Comparison of ENCODE assay signal across 7 mouse cellular contexts in genomic region chr11:97883918-97884600, GRCm38 (mm10). TPM values are rescaled to one million over a fixed set of nuclear protein-coding genes. Genes with fewer than 3 reads are reported as not detected.
DNase-seq lines count a peak whose midpoint lies in the region; ATAC-seq and TF ChIP-seq lines count a peak whose summit lies in the region.

TSS of gene Fbxo47 (minus strand) at chr11:97884154.

- under 1% methylated on average over 37 of the region's 37 CpGs for WGBS in embryonic facial prominence, embryonic 10.5 days
- under 1% methylated on average over 37 of the region's 37 CpGs for WGBS in intestine, postnatal 0 days
- under 1% methylated on average over 37 of the region's 37 CpGs for WGBS in midbrain, embryonic 12.5 days
- 1% methylated on average over 37 of the region's 37 CpGs for WGBS in small intestine, adult 2 months

- peak within 1 kb of the TSS; percentile 89 for H3K27ac ChIP-seq in embryonic facial prominence, embryonic 10.5 days (replicated peaks)
- peak within 1 kb of the TSS; percentile 88 for H3K27ac ChIP-seq in intestine, postnatal 0 days (ENCODE audit: low read depth, low read length)
- H3K27ac ChIP-seq in midbrain, embryonic 12.5 days (replicated peaks): peak within 1 kb of the TSS; percentile 87
- H3K27ac ChIP-seq in small intestine, adult 2 months (ENCODE audit: insufficient read depth, low read depth, low read length): peak within 1 kb of the TSS; percentile 95

- H3K9me3 ChIP-seq in embryonic facial prominence, embryonic 10.5 days: no peaks in the 10 kb centered on the region
- H3K9me3 ChIP-seq in intestine, postnatal 0 days (ENCODE audit: control insufficient read depth): no peaks in the 10 kb centered on the region
- no peaks in the 10 kb centered on the region for H3K9me3 ChIP-seq in midbrain, embryonic 12.5 days

- peak within 1 kb of the TSS; percentile 68 for H3K4me3 ChIP-seq in embryonic facial prominence, embryonic 10.5 days
- peak within 1 kb of the TSS; percentile 60 for H3K4me3 ChIP-seq in intestine, postnatal 0 days (ENCODE audit: low read depth, low read length)
- peak within 1 kb of the TSS; percentile 57 for H3K4me3 ChIP-seq in midbrain, embryonic 12.5 days
- peak within 1 kb of the TSS; percentile 87 for H3K4me3 ChIP-seq in small intestine, adult 2 months (ENCODE audit: low read depth, low read length)

- peak; percentile 81 for TF ChIP-seq CTCF in intestine, postnatal 0 days (IDR thresholded peaks at IDR 0.05; ENCODE audit: low read depth)
- peak; percentile 70 for TF ChIP-seq CTCF in small intestine, adult 2 months (IDR thresholded peaks at IDR 0.05; ENCODE audit: extremely low read depth, insufficient read length, insufficient replicate concordance, low read depth, low read length)

- peak; percentile 97 for DNase-seq in adrenal gland, postnatal 10 days
- DNase-seq in embryonic facial prominence, embryonic 10.5 days (ENCODE audit: low spot score): peak; percentile 97
- DNase-seq in gonadal fat pad, adult 2 months (ENCODE audit: low read depth): peak; percentile 86
- DNase-seq in left cerebral cortex, postnatal 4 days: peak; percentile 97

- ATAC-seq in intestine, postnatal 0 days: peak; percentile 93
- ATAC-seq in midbrain, embryonic 12.5 days (ENCODE audit: low FRiP score, low read depth): peak; percentile 95

- no peaks in the 10 kb centered on the region for H3K36me3 ChIP-seq in embryonic facial prominence, embryonic 10.5 days (replicated peaks)
- no peaks in the 10 kb centered on the region for H3K36me3 ChIP-seq in intestine, postnatal 0 days (ENCODE audit: control insufficient read depth, insufficient read depth)
- no peaks in the 10 kb centered on the region for H3K36me3 ChIP-seq in midbrain, embryonic 12.5 days
- H3K36me3 ChIP-seq in small intestine, adult 2 months (ENCODE audit: control insufficient read depth, insufficient read depth, low read length): no peaks in the 10 kb centered on the region

- TF ChIP-seq POLR2A in small intestine, adult 2 months (IDR thresholded peaks at IDR 0.05; ENCODE audit: low read depth, low read length): no peak

- no peaks in the 10 kb centered on the region for H3K4me1 ChIP-seq in embryonic facial prominence, embryonic 10.5 days
- H3K4me1 ChIP-seq in intestine, postnatal 0 days (replicated peaks; ENCODE audit: control insufficient read depth, insufficient read depth, low read length): no peaks in the 10 kb centered on the region
- no peaks in the 10 kb centered on the region for H3K4me1 ChIP-seq in midbrain, embryonic 12.5 days
- H3K4me1 ChIP-seq in small intestine, adult 2 months (ENCODE audit: control insufficient read depth, insufficient read depth, insufficient read length, low read length): peaks cover 3% of the 10 kb centered on the region; the same call in 1 of the 2 replicates

- H3K27me3 ChIP-seq in embryonic facial prominence, embryonic 10.5 days (replicated peaks; ENCODE audit: low read depth, poor library complexity, severe bottlenecking): no peaks in the 10 kb centered on the region
- no peaks in the 10 kb centered on the region for H3K27me3 ChIP-seq in intestine, postnatal 0 days (replicated peaks; ENCODE audit: control insufficient read depth, insufficient read depth, low read length)
- no peaks in the 10 kb centered on the region for H3K27me3 ChIP-seq in midbrain, embryonic 12.5 days
- no peaks in the 10 kb centered on the region for H3K27me3 ChIP-seq in small intestine, adult 2 months (ENCODE audit: control insufficient read depth, insufficient read depth, low read length)

- H3K4me2 ChIP-seq in intestine, postnatal 0 days (replicated peaks; ENCODE audit: low read depth): peak within 1 kb of the TSS; percentile 63
- peak within 1 kb of the TSS; percentile 61 for H3K4me2 ChIP-seq in midbrain, embryonic 12.5 days (replicated peaks)

- intact Hi-C loops in left cerebral cortex, postnatal 4 days (cut with DNase I): loop anchor here (5.0 kb wide), 1 partner anchor 82 kb away; no protein-coding TSS in a partner anchor

- H3K9ac ChIP-seq in intestine, postnatal 0 days (ENCODE audit: low read depth, low read length): peak within 1 kb of the TSS; percentile 64
- peak within 1 kb of the TSS; percentile 48; the same call in 1 of the 2 replicates for H3K9ac ChIP-seq in midbrain, embryonic 12.5 days (replicated peaks)

RNA-seq across cellular contexts. Expression of gene Fbxo47, which starts in this region (rescaled TPM):
- total RNA-seq in adrenal gland, postnatal 10 days (2021): 1 to 10 TPM in 1 of 2 experiments, under 1 TPM in 1; 0.69 to 1.3 TPM
- 0.42 and 0.67 TPM in 2 replicates for polyA plus RNA-seq in embryonic facial prominence, embryonic 10.5 days (2016; fragmentation: Nextera tagmentation; extraction: Ambion mirVana)
- 0.39 and 1.2 TPM in 2 replicates for polyA plus RNA-seq in gonadal fat pad, adult 2 months (2012; rRNA removed)
- 0.64 and 0.83 TPM in 2 replicates for polyA plus RNA-seq in intestine, postnatal 0 days (2015; fragmentation: Nextera tagmentation; extraction: Ambion mirVana)
- total RNA-seq in left cerebral cortex, postnatal 4 days (2021): under 1 TPM; 0.46 to 0.74 TPM
- 0.54 and 0.71 TPM in 2 replicates for polyA plus RNA-seq in midbrain, embryonic 12.5 days (2016; fragmentation: Nextera tagmentation; extraction: Ambion mirVana)
- not detected in 2 replicates for polyA plus RNA-seq in small intestine, adult 2 months (2012; rRNA removed)

Comparison
In these comparisons a context has a peak if more than half of its experiments do, and no peak if none do; other contexts are left out.
1. Peak in every context shown above with its lines: DNase-seq, ATAC-seq, H3K4me3 ChIP-seq and H3K27ac ChIP-seq.
2. Peak in DNase-seq, H3K4me3 ChIP-seq and H3K27ac ChIP-seq in embryonic facial prominence, embryonic 10.5 days; RNA of the gene not detected or under 1 TPM.
3. Peak in ATAC-seq, H3K4me3 ChIP-seq, H3K27ac ChIP-seq, H3K9ac ChIP-seq and H3K4me2 ChIP-seq in intestine, postnatal 0 days; RNA of the gene not detected or under 1 TPM.
4. Peak in DNase-seq in left cerebral cortex, postnatal 4 days; RNA of the gene not detected or under 1 TPM.
5. Peak in ATAC-seq, H3K4me3 ChIP-seq, H3K27ac ChIP-seq, H3K9ac ChIP-seq and H3K4me2 ChIP-seq in midbrain, embryonic 12.5 days; RNA of the gene not detected or under 1 TPM.